Mouse (Mus musculus): ENCODE measurements around the gene Xirp1. TPM values are rescaled to one million over a fixed set of nuclear protein-coding genes. Genes with fewer than 3 reads are reported as not detected.

Gene Xirp1
- polyA plus RNA-seq, 1 experiment from 2014 or later: 0.07 TPM

DNA sequence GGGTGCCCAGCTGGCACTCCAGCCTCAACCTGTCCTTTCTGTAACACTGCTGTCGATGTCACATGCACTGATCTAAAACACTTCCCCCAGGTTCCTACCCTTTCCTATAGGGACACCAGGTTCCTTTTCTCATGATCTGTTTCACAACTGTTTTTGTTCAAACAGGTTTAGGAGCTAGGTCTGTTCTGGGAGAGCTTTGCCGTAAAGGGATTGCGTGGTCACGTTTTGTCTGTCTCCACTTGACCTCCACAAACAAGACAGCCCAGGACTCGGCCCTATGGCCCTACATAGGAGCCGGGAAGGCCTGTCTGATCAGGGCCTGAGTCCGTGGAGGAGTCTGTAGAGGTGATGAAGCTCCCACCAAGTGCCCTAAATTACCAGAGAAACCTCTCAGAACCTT is 53.6 kb downstream of the Xirp1 start:
- Histone ChIP-seq H3K9ac (replicated peaks; ENCODE audit: low read depth, low read length) (no peak overlapping the region), H3K27me3 (ENCODE audit: control insufficient read depth, insufficient read depth, low read length) (no peaks in the 10 kb centered on the region), H3K4me2 (replicated peaks; ENCODE audit: low read depth, low read length) (no peak overlapping the region), H3K4me1 (ENCODE audit: control insufficient read depth, insufficient read depth, low read length) (no peaks in the 10 kb centered on the region), H3K36me3 (ENCODE audit: control insufficient read depth, insufficient read depth, low read length) (peaks cover 27% of the 10 kb centered on the region; the same call in 1 of the 2 replicates), H3K4me3 (ENCODE audit: low read depth, low read length) (no peak overlapping the region), H3K9me3 (ENCODE audit: control insufficient read depth, low read depth, low read length) (no peaks in the 10 kb centered on the region), H3K27ac (ENCODE audit: low read length) (no peak overlapping the region)
- ATAC-seq (ENCODE audit: insufficient number of reproducible peaks, insufficient read depth, low FRiP score, low read depth): no peak
- WGBS: 83% methylated on average over 7 of the region's 7 CpGs

GRCm38 (mm10) chr9:119966221-119966910 is 57.0 kb downstream of the Xirp1 start:
- no peaks in the 10 kb centered on the region for H3K9me3 ChIP-seq (ENCODE audit: control insufficient read depth, low read depth, low read length)
- H3K36me3 ChIP-seq (ENCODE audit: control insufficient read depth, insufficient read depth, low read length): no peaks in the 10 kb centered on the region
- H3K9ac ChIP-seq (replicated peaks; ENCODE audit: low read depth, low read length): no peak overlapping the region
- WGBS: 87% methylated on average over 26 of the region's 26 CpGs
- 0 out of 2 replicates have a peak, but pooled peaks cover 6% of the 10 kb centered on the region for H3K4me1 ChIP-seq (ENCODE audit: control insufficient read depth, insufficient read depth, low read length)
- H3K4me2 ChIP-seq (replicated peaks; ENCODE audit: low read depth, low read length): no peak overlapping the region
- no peaks in the 10 kb centered on the region for H3K27me3 ChIP-seq (ENCODE audit: control insufficient read depth, insufficient read depth, low read length)
- no peak overlapping the region for H3K27ac ChIP-seq (ENCODE audit: low read length)
- ATAC-seq (ENCODE audit: insufficient number of reproducible peaks, insufficient read depth, low FRiP score, low read depth): no peak
- H3K4me3 ChIP-seq (ENCODE audit: low read depth, low read length): no peak overlapping the region

- Histone ChIP-seq H3K36me3 (ENCODE audit: control insufficient read depth, insufficient read depth, low read length) (no peaks in the 10 kb centered on the region), H3K27ac (ENCODE audit: low read length) (no peak overlapping the region), H3K4me2 (replicated peaks; ENCODE audit: low read depth, low read length) (no peak overlapping the region), H3K9me3 (ENCODE audit: control insufficient read depth, low read depth, low read length) (no peaks in the 10 kb centered on the region), H3K9ac (replicated peaks; ENCODE audit: low read depth, low read length) (no peak overlapping the region), H3K4me3 (ENCODE audit: low read depth, low read length) (no peak overlapping the region), H3K4me1 (ENCODE audit: control insufficient read depth, insufficient read depth, low read length) (0 out of 2 replicates have a peak, but pooled peaks cover 6% of the 10 kb centered on the region), H3K27me3 (ENCODE audit: control insufficient read depth, insufficient read depth, low read length) (no peaks in the 10 kb centered on the region)
- WGBS: 71% methylated on average over 3 of the region's 3 CpGs
- ATAC-seq (ENCODE audit: insufficient number of reproducible peaks, insufficient read depth, low FRiP score, low read depth): no peak
Observed at GRCm38 (mm10) chr9:119965186-119965585, 58.2 kb downstream of the Xirp1 start.

DNA sequence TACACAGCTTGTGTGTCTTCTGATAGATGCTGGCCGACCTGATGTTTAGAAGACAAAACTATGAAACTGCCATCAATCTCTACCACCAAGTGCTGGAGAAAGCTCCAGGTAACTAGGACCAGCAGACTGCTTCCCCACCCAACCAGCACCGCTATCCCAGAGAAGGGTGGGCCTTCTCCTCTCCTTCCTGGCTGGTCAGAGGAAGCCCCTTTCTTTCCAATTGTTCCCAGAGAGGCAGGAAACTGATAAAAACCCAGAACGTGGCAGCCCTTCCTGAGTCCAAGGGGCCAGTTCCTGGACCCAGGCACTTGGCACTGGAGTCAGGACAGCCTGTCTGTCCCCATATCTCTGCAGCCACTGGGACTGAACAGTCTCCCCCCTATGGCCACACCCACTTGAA is 59.2 kb downstream of the Xirp1 start:
- no peak overlapping the region for H3K4me3 ChIP-seq (ENCODE audit: low read depth, low read length)
- H3K27ac ChIP-seq (ENCODE audit: low read length): no peak overlapping the region
- no peaks in the 10 kb centered on the region for H3K9me3 ChIP-seq (ENCODE audit: control insufficient read depth, low read depth, low read length)
- no peak for ATAC-seq (ENCODE audit: insufficient number of reproducible peaks, insufficient read depth, low FRiP score, low read depth)
- 0 out of 2 replicates have a peak, but pooled peaks cover 6% of the 10 kb centered on the region for H3K4me1 ChIP-seq (ENCODE audit: control insufficient read depth, insufficient read depth, low read length)
- H3K4me2 ChIP-seq (replicated peaks; ENCODE audit: low read depth, low read length): no peak overlapping the region
- H3K9ac ChIP-seq (replicated peaks; ENCODE audit: low read depth, low read length): no peak overlapping the region
- no peaks in the 10 kb centered on the region for H3K27me3 ChIP-seq (ENCODE audit: control insufficient read depth, insufficient read depth, low read length)
- 66% methylated on average over 3 of the region's 3 CpGs for WGBS
- H3K36me3 ChIP-seq (ENCODE audit: control insufficient read depth, insufficient read depth, low read length): no peaks in the 10 kb centered on the region

Other genes with a start within 250 kb of the Xirp1 start
- gene Scn11a, start 198.1 kb downstream of the Xirp1 start, polyA plus RNA-seq (2014; fragmentation: Nextera tagmentation; extraction: Ambion mirVana): not detected in 2 replicates
- 54.0 and 57.9 TPM in 2 replicates for gene Wdr48, start 128.7 kb downstream of the Xirp1 start, polyA plus RNA-seq (2014; fragmentation: Nextera tagmentation; extraction: Ambion mirVana)
- 20.9 and 29.5 TPM in 2 replicates for gene Gorasp1, start 86.0 kb downstream of the Xirp1 start, polyA plus RNA-seq (2014; fragmentation: Nextera tagmentation; extraction: Ambion mirVana)
- 0.09 TPM in 1 of 2 replicates, not detected in the other for gene Ttc21a, start 86.0 kb downstream of the Xirp1 start, polyA plus RNA-seq (2014; fragmentation: Nextera tagmentation; extraction: Ambion mirVana)
- 2.5 and 3.2 TPM in 2 replicates for gene Csrnp1, start 38.9 kb downstream of the Xirp1 start, polyA plus RNA-seq (2014; fragmentation: Nextera tagmentation; extraction: Ambion mirVana)
- gene Cx3cr1, start 46.3 kb upstream of the Xirp1 start, polyA plus RNA-seq (2014; fragmentation: Nextera tagmentation; extraction: Ambion mirVana): 12.9 and 13.7 TPM in 2 replicates
- gene Ccr8, start 68.5 kb upstream of the Xirp1 start, polyA plus RNA-seq (2014; fragmentation: Nextera tagmentation; extraction: Ambion mirVana): 0.22 and 0.27 TPM in 2 replicates
- 25.9 and 31.0 TPM in 2 replicates for gene Slc25a38, start 86.8 kb upstream of the Xirp1 start, polyA plus RNA-seq (2014; fragmentation: Nextera tagmentation; extraction: Ambion mirVana)
- gene Rpsa, start 104.1 kb upstream of the Xirp1 start, polyA plus RNA-seq (2014; fragmentation: Nextera tagmentation; extraction: Ambion mirVana): 1,874 and 2,010 TPM in 2 replicates
- gene Mobp, start 126.1 kb upstream of the Xirp1 start, polyA plus RNA-seq (2014; fragmentation: Nextera tagmentation; extraction: Ambion mirVana): not detected in 2 replicates